ENCODE assay signal across 8 mouse cellular contexts in the genomic region with DNA sequence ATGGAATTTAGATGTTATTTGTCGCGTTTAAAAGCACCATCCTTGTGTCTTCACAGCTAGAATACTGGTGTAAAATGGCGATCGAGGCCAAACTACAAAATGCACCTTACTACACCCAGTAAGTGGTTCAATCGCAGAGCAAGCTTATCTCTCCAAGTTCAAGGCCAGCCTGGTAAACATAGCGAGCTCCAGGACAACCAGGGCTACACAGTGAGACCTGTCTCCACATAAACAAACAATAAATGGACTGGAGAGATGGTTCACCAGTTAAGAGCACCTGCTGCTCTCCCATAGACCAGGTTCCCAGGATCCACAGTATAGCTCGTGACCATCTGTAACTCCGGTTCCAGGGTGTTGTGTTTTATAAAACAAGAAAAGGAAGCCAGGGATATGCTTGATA. TPM values are rescaled to one million over a fixed set of nuclear protein-coding genes. Genes with fewer than 3 reads are reported as not detected.
DNase-seq lines count a peak whose midpoint lies in the region; ATAC-seq and TF ChIP-seq lines count a peak whose summit lies in the region.

No protein-coding gene starts in this region.

- DNase-seq in liver, adult 2 months (ENCODE audit: extremely low read depth, low read depth, low spot score) = peak; percentile 25
- no peak for DNase-seq in liver
- no peak for DNase-seq in forebrain, embryonic 11.5 days (ENCODE audit: low spot score)
- DNase-seq in left cerebral cortex, postnatal 36 days (ENCODE audit: low spot score in 2 of 2) = no peak
- no peak for DNase-seq in right cerebral cortex, postnatal 25 days
- DNase-seq in retina, postnatal 1 day = no peak

- intact Hi-C loops in left cerebral cortex, postnatal 36 days (cut with DNase I) = loop anchor here (5.0 kb wide), 1 partner anchor 34 kb away; no protein-coding TSS in a partner anchor

- H3K27ac ChIP-seq in liver, adult 2 months (replicated peaks; ENCODE audit: insufficient read depth, low read depth, low read length) = no peak overlapping the region
- H3K27ac ChIP-seq in forebrain, embryonic 11.5 days (ENCODE audit: low read depth, low read length) = no peak overlapping the region
- no peak overlapping the region for H3K27ac ChIP-seq in limb, embryonic 12.5 days
- no peak overlapping the region for H3K27ac ChIP-seq in small intestine, adult 2 months (ENCODE audit: insufficient read depth, low read depth, low read length)

- H3K4me2 ChIP-seq in forebrain, embryonic 11.5 days (ENCODE audit: low read depth, low read length, severe bottlenecking) = 0 out of 2 replicates have a peak overlapping the region, but pooled peaks have one; percentile 31
- H3K4me2 ChIP-seq in limb, embryonic 12.5 days = peak overlapping the region; percentile 88

- no peaks in the 10 kb centered on the region for H3K27me3 ChIP-seq in liver, adult 2 months (ENCODE audit: control insufficient read depth, insufficient read depth, low read length)
- no peaks in the 10 kb centered on the region for H3K27me3 ChIP-seq in forebrain, embryonic 11.5 days (ENCODE audit: control insufficient read depth, insufficient read depth, low read length)
- no peaks in the 10 kb centered on the region for H3K27me3 ChIP-seq in limb, embryonic 12.5 days
- no peaks in the 10 kb centered on the region for H3K27me3 ChIP-seq in small intestine, adult 2 months (ENCODE audit: control insufficient read depth, insufficient read depth, low read length)

- H3K9me3 ChIP-seq in forebrain, embryonic 11.5 days (ENCODE audit: control insufficient read depth, low read length) = no peaks in the 10 kb centered on the region
- H3K9me3 ChIP-seq in limb, embryonic 12.5 days = no peaks in the 10 kb centered on the region

- whole genome bisulfite sequencing in liver, adult 2 months = 45% methylated on average over 8 of the region's 8 CpGs
- 66% methylated on average over 8 of the region's 8 CpGs for WGBS in forebrain, embryonic 11.5 days
- WGBS in limb, embryonic 12.5 days = 68% methylated on average over 8 of the region's 8 CpGs
- WGBS in small intestine, adult 2 months = 47% methylated on average over 8 of the region's 8 CpGs

- TF ChIP-seq CTCF in liver, adult 2 months (IDR thresholded peaks at IDR 0.05; ENCODE audit: low read depth, low read length) = no peak
- TF ChIP-seq CTCF in small intestine, adult 2 months (IDR thresholded peaks at IDR 0.05; ENCODE audit: extremely low read depth, insufficient read length, insufficient replicate concordance, low read depth, low read length) = no peak

- peaks cover 3% of the 10 kb centered on the region; the same call in 1 of the 2 replicates for H3K79me2 ChIP-seq in liver, adult 2 months (ENCODE audit: control insufficient read depth, insufficient read depth, low read length)

- H3K36me3 ChIP-seq in liver, adult 2 months (ENCODE audit: control insufficient read depth, insufficient read depth, low read length) = peaks cover 11% of the 10 kb centered on the region; the same call in 1 of the 2 replicates
- H3K36me3 ChIP-seq in forebrain, embryonic 11.5 days (ENCODE audit: control insufficient read depth, insufficient read depth, low read length) = no peaks in the 10 kb centered on the region
- peaks cover 28% of the 10 kb centered on the region for H3K36me3 ChIP-seq in limb, embryonic 12.5 days
- H3K36me3 ChIP-seq in small intestine, adult 2 months (ENCODE audit: control insufficient read depth, insufficient read depth, low read length) = peaks cover 15% of the 10 kb centered on the region

- peak; percentile 44; the same call in 1 of the 2 replicates for ATAC-seq in forebrain, embryonic 11.5 days (replicated peaks; ENCODE audit: low FRiP score)
- no peak for ATAC-seq in limb, embryonic 12.5 days (ENCODE audit: insufficient number of reproducible peaks, insufficient read depth, low FRiP score, low TSS enrichment, low read depth)

- no peak for TF ChIP-seq POLR2A in liver, adult 2 months (IDR thresholded peaks at IDR 0.05; ENCODE audit: extremely low read depth, insufficient read depth, low read length)
- no peak for TF ChIP-seq POLR2A in small intestine, adult 2 months (IDR thresholded peaks at IDR 0.05; ENCODE audit: low read depth, low read length)

- H3K4me1 ChIP-seq in liver, adult 2 months (ENCODE audit: control insufficient read depth, insufficient read depth, low read length) = 0 out of 2 replicates have a peak, but pooled peaks cover 4% of the 10 kb centered on the region
- H3K4me1 ChIP-seq in forebrain, embryonic 11.5 days (replicated peaks; ENCODE audit: control insufficient read depth, insufficient read depth, low read length) = peaks cover 3% of the 10 kb centered on the region; the same call in 1 of the 2 replicates
- peaks cover 7% of the 10 kb centered on the region for H3K4me1 ChIP-seq in limb, embryonic 12.5 days (replicated peaks)
- H3K4me1 ChIP-seq in small intestine, adult 2 months (ENCODE audit: control insufficient read depth, insufficient read depth, insufficient read length, low read length) = no peaks in the 10 kb centered on the region

- H3K4me3 ChIP-seq in liver, adult 2 months (ENCODE audit: insufficient read depth, low read depth, low read length) = no peak overlapping the region
- no peak overlapping the region; the same call in 1 of the 2 replicates for H3K4me3 ChIP-seq in forebrain, embryonic 11.5 days (ENCODE audit: low read depth, low read length)
- H3K4me3 ChIP-seq in limb, embryonic 12.5 days (replicated peaks) = peak overlapping the region; percentile 93
- peak overlapping the region; percentile 91 for H3K4me3 ChIP-seq in small intestine, adult 2 months (ENCODE audit: low read depth, low read length)

- no peak overlapping the region for H3K9ac ChIP-seq in liver, adult 2 months (ENCODE audit: low read depth, low read length)
- no peak overlapping the region for H3K9ac ChIP-seq in forebrain, embryonic 11.5 days (ENCODE audit: low read length)
- H3K9ac ChIP-seq in limb, embryonic 12.5 days (replicated peaks) = no peak overlapping the region

RNA-seq across cellular contexts. Expression of a gene that starts 0.5 kb away (rescaled TPM):
- total RNA-seq in liver, adult 2 months (2014; rRNA removed) = 15.4 and 19.7 TPM in 2 replicates
- polyA plus RNA-seq in liver, adult 2 months (2012; rRNA removed) = 10.0 and 10.5 TPM in 2 replicates
- 31.0 and 39.6 TPM in 2 replicates for polyA plus RNA-seq in forebrain, embryonic 11.5 days (2014; fragmentation: Nextera tagmentation; extraction: Ambion mirVana)
- 25.7 and 28.6 TPM in 2 replicates for polyA plus RNA-seq in limb, embryonic 12.5 days (2016; fragmentation: Nextera tagmentation; extraction: Ambion mirVana)
- polyA plus RNA-seq in small intestine, adult 2 months (2012; rRNA removed) = 4.6 and 7.8 TPM in 2 replicates
- 100 to 1,000 TPM in 1 of 2 experiments, 10 to 100 TPM in 1; 93.9 to 101 TPM for total RNA-seq in left cerebral cortex, postnatal 36 days (2021)

RNA-seq across cellular contexts. Expression of a gene that starts 48.1 kb away (rescaled TPM):
- 0.07 TPM in 1 of 2 replicates, not detected in the other for total RNA-seq in liver, adult 2 months (2014; rRNA removed)
- 0.54 and 0.76 TPM in 2 replicates for polyA plus RNA-seq in liver, adult 2 months (2012; rRNA removed)
- polyA plus RNA-seq in forebrain, embryonic 11.5 days (2014; fragmentation: Nextera tagmentation; extraction: Ambion mirVana) = 0.45 and 0.64 TPM in 2 replicates
- 0.24 and 0.32 TPM in 2 replicates for polyA plus RNA-seq in limb, embryonic 12.5 days (2016; fragmentation: Nextera tagmentation; extraction: Ambion mirVana)
- 6.9 and 9.3 TPM in 2 replicates for polyA plus RNA-seq in small intestine, adult 2 months (2012; rRNA removed)
- 1 to 10 TPM; 3.0 to 7.3 TPM for total RNA-seq in left cerebral cortex, postnatal 36 days (2021)

RNA-seq across cellular contexts. Expression of a gene that starts 49.4 kb away (rescaled TPM):
- total RNA-seq in liver, adult 2 months (2014; rRNA removed) = 28.1 and 32.8 TPM in 2 replicates
- polyA plus RNA-seq in liver, adult 2 months (2012; rRNA removed) = 25.9 and 31.4 TPM in 2 replicates
- polyA plus RNA-seq in forebrain, embryonic 11.5 days (2014; fragmentation: Nextera tagmentation; extraction: Ambion mirVana) = 140 and 143 TPM in 2 replicates
- polyA plus RNA-seq in limb, embryonic 12.5 days (2016; fragmentation: Nextera tagmentation; extraction: Ambion mirVana) = 112 and 120 TPM in 2 replicates
- 16.8 and 25.6 TPM in 2 replicates for polyA plus RNA-seq in small intestine, adult 2 months (2012; rRNA removed)
- total RNA-seq in left cerebral cortex, postnatal 36 days (2021) = 10 to 100 TPM; 29.7 to 35.6 TPM

Comparison
In these comparisons a context has a peak if more than half of its experiments do, and no peak if none do; other contexts are left out.
1. H3K4me3 ChIP-seq: peak in limb, embryonic 12.5 days (single experiment) and small intestine, adult 2 months (single experiment); none in liver, adult 2 months (single experiment) and forebrain, embryonic 11.5 days (single experiment).